Mouse (Mus musculus): ENCODE measurements around the gene Slc9a5.

The Slc9a5 gene

DNA sequence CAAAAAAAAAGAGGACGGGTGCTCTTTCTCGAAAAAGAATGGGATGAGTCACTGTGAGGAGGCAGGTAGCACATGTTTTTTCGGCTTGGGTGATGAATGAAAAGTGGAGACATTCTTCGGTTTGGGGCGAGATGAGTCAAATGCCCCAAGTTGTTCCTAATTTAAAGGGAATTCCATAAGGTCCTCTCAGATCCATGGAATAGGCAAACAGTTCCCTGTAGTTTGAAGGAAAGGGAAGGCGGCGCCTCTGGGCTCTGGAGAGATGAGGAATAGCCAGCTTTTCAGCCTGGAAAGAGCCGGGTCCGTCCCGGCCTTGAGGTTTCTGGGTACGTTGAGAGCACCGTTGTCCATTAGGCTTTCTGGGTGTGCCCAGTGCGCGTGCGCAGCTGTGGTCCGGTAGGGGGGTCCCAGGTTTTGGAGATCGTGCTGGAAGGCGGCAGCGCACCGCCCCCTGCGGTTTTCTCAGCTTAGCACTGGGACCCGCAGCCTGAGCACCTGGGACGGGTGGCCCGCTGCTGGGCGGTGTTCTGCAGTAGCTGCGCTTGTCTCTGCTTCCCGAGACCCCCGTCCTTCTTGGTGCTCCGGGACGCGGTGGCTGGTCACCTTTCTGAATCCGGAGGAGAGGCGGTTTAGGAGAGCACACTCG, at the start of gene Slc9a5:
Gene Slc9a5 (plus strand): TSS at position 394 of the 646 bp plus-strand sequence.
- DNase-seq (ENCODE audit: low spot score in 2 of 2) = peak; percentile 27 to 31

DNA sequence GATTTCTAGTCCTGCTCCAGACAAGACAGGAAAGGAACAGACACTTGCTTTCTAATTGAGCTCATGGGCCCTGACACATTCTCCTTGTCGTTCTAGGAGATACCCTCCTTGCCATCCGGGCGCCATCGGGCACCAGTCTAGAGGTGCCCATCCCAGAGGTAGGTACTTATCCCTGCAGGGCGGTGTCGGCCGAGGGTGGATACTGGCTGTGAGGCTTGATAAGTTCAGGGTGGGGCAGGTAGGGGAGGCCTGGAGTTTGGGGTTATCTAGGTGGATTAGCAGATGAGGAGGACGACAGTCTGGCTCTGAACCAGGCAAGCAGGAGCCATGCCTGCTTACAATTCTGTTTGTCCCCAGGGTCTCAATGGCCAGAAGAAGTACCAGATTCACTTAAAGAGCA, 48.7 kb upstream of the Slc9a5 start:
- peak; percentile 75 to 85 for DNase-seq (ENCODE audit: low spot score in 2 of 2)

- no peak for DNase-seq (ENCODE audit: low spot score in 2 of 2)
Observed at GRCm38 (mm10) chr8:105303396-105303795, 45.2 kb upstream of the Slc9a5 start.

DNA sequence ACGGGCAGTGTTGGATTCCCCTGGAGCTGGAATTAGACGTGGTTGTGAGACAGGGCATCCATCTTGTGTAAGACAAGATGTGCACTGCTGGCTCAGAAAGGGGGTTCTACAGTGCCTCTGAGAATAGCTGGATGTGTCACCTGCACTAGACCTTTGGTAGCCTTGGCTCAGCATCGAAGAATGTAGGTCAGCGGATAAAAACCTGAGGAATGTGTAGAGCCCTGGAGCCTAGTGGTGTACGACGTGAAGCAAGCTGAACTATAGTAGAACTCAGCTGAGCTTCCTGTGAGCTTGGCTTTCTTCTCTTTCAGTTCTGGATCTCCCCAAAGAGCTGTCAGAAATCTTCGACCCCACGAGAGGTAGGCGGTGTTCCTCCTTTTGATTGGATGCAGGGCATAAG, 44.8 kb upstream of the Slc9a5 start:
- no peak for DNase-seq (ENCODE audit: low spot score in 2 of 2)

DNA sequence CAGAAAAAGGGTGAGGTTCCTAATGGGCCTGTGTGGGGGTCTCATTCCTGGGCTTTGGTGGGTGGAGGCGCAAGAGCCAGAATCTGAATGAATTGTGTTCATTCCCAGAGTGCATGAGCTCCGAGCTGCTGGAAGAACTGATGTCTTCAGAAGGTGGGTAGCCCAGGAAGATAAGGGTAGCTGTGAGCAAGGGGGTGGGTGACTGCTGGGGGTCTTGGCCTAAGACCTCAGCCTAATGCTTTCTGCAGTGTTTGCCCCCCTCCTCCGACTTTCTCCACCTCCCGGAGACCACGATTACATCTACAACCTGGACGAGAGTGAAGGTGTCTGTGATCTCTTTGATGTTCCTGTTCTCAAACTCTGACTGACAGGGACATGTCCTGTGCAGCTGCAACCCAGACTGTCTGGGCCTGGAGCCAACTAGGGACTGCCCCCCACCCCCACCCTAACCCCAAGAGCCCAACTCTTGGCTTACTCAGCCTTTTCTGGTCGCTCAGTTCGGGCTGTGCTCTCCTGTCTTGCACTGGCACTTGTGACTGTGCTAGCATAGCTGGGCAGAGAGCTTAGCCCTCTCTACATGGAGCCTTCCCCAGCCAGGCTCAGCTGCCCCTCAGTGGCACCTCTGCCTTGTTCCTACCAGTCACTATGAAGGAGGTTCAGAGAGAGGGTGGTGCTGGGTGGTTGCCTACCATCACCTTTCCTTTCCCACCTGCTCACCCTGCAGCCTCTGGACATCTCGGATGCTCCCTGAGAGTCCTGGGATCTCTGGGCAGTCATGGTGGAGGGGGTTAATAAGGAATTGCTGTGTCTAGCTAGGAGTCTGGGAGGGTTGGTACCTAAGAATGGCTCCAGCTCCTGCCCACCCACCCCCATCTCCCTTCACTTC, 44.1 kb upstream of the Slc9a5 start:
- no peak for DNase-seq (ENCODE audit: low spot score in 2 of 2)

GRCm38 (mm10) chr8:105305211-105306145, 43.2 kb upstream of the Slc9a5 start, which contains the start of gene Elmo3:
Gene Elmo3 (plus strand): TSS chr8:105305601.
- DNase-seq (ENCODE audit: low spot score in 2 of 2) = peak in 1 of 2 experiments; percentile 39

DNA sequence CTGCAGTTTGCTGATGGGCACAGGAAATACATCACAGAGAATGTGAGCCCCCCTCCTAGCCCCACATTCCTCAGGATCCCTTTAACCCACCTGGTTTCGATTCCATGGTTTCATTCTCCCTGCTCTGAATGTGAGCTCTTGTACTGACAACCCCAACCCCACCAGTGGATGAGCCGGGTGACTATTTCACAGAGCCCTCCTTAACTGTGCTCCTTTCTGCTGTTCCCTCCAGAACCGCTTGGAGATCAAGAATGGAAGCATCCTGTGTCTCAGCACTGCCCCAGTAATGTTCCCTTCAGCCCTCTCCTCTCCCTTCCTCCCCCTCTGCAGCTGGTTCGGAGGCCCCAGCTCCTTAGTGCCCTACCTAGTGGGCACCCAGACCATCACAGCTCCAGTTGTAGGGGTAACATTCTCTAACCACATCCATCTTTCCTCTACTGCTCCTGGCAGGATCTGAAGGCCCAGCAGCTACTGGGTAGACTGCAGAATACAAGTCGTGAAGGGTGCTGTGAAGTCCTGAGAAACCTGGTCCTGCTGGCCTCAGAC, 42.4 kb upstream of the Slc9a5 start:
- DNase-seq (ENCODE audit: low spot score in 2 of 2) = no peak

- no peak for DNase-seq (ENCODE audit: low spot score in 2 of 2)
Observed at GRCm38 (mm10) chr8:105307670-105308069, 41.0 kb upstream of the Slc9a5 start.

DNA sequence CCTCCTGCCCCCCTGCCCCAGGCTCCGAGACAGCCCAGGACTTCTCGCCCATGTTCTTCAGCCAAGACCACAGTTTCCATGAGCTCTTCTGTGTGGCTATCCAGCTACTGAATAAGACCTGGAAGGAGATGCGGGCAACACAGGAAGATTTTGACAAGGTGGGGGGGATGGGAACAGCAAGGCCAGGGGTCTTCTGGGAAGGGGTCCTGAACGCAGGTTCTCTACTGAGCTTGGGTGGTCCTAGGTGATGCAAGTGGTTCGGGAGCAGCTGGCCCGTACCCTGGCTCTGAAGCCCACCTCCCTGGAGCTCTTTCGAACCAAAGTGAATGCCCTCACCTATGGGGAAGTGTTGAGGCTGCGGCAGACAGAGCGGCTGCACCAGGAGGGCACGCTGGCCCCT, 40.2 kb upstream of the Slc9a5 start:
- no peak for DNase-seq (ENCODE audit: low spot score in 2 of 2)

GRCm38 (mm10) chr8:105309142-105309847, 39.3 kb upstream of the Slc9a5 start:
- DNase-seq (ENCODE audit: low spot score in 2 of 2) = no peak

DNA sequence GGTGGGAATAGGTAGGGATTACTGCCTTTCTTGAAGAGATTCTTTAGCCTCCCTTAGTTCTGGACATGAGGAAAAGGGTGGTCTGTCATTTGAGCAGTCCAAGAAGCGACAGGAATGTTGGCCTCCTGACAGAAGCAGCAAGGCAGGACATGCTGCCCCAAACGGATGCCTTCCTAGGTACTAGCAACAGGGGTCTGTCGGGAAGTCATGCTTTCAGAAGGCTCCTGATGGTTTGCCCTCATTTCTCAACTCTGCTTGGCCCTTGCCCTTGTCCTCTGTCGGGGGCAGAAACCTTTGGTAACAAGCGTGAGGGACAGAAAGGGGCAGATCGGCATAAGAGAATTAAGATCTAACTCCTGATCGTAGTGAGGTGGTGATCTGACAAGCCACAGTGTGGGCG, 38.5 kb upstream of the Slc9a5 start:
- DNase-seq (ENCODE audit: low spot score in 2 of 2) = no peak

DNA sequence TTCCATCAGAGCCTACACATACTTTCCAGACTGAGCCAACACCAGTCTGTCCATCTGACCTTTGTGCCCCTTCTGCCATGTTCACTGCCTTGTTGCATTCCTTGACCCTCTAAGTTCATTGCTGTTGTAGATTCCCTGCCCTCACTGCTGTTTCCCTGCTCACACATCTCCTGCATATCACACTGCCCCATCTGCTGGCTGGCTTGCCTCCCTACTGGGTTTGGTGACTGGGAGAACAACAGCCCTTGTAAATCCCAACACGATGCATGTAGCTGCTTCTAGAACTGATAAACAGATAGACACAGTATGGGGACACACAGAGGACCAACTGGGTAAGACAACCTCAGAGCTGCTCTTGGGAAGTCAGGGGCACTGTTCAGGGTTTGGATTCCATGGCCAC, 36.9 kb upstream of the Slc9a5 start:
- no peak for DNase-seq (ENCODE audit: low spot score in 2 of 2)

GRCm38 (mm10) chr8:105312891-105313481, 35.7 kb upstream of the Slc9a5 start:
- DNase-seq (ENCODE audit: low spot score in 2 of 2) = no peak

DNA sequence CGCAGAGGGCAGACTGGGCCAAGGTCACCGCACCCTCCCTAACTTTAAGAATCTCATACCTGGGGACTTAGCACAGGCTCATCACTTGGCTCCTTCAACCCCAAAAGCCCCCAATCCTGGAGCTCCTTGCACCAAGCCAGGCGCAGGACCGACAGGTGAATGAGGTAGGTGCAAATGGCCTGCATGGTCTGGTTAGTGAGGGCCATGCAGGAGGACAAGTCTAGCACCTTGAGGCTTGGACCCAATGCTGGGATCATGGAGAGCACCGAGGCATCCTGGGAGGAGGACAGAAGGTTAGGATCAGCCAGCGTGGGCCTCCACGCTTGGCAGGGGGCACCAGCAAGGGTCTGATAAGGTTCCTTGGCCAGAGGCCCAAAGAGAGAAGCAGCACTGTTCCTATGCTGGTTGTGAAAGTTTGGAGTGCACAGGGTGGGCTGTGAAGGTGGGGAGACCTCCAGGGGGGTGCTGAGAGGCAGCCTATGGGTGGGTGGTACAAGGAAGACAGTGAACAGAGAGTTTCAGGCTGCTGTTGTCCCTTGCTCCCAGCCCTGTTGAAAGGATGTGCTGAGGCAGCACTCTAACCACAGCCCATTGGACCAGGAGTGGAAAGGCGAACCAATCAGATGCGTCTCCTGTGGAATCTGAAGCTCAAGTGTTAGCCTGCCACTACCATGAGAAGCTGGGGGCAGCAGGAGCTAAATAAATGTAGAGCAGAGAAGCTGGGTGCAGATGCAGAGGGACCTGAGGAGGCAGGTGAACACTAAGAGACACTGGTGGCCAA, 34.8 kb upstream of the Slc9a5 start:
- DNase-seq (ENCODE audit: low spot score in 2 of 2) = no peak

DNA sequence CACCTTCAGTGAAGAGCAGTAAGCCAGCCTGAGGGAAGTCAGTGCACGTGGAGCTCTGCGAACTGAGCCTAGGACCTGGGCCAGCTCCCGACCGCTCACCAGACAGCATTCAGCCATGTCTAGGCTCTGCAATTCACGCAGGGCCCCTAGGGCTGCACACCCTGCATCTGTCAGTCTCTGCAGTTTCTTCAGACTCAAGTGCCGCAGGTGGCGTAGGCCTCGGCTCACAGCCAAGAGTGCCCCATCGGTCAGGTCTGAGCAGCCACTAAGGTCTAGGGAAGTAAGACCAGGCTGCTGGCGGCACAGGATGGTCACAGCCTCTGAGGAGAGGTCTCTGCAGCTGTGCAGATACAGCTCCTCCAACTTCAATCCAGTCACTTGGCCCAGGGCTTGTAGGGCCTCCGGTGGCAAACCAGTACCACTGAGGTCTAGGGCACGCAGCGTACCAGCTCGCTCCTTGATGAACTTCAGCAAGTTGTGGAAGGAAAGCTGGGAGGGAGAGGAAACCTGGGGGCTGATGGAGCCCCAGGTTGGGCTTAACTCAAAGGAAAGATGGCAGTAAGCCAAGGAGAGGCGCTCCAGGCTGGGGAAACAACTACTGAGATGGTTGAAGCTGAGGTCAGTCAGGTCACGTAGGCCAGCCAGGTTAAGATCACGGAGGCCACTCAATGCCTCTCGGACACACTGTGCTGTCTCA, 33.4 kb upstream of the Slc9a5 start:
- no peak for DNase-seq (ENCODE audit: low spot score in 2 of 2)

GRCm38 (mm10) chr8:105317941-105318340, 30.7 kb upstream of the Slc9a5 start:
- DNase-seq (ENCODE audit: low spot score in 2 of 2) = no peak

GRCm38 (mm10) chr8:105318662-105319190, 29.9 kb upstream of the Slc9a5 start:
- no peak for DNase-seq (ENCODE audit: low spot score in 2 of 2)

DNA sequence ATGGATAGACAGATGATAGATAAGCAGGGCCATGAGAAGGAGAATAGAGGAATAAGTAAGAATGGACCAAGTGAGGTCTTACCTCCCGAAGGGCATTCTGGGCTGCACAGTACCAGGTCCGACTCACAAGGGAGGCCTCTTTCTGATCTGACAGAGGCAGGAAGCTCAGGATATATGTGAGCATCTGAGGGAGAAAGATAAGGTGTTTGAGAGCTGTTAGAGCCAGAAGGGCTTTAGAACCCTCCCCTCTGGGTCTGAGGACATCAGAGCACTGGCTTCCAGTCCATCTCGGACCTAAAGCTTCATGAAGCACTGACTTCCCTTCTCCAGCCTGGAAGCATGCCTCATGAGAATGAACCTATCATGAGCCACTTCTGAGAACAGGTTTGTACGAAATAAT, 25.5 kb upstream of the Slc9a5 start:
- DNase-seq (ENCODE audit: low spot score in 2 of 2) = peak; percentile 25 to 58

DNA sequence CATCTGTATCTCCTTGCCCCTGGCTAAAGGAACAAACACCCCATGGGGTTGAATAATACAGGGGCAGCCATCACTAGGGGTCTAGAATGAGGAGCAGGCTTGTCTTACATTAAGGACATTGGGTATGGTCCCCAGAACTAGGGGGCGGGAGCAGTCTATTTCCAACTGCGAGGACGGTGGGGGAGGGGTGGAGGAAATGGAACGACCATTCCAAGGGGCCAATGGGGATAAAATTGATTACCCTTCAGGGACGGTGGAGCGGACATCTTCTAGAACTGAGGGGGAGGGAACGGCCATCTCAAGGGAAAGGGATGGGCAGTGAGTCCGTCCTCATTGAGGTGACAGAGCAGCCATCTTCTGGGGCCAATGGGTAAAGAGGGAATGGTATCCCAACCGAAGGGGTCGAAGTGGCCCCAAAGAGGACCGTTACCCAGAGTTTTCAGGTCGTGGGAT, 23.0 kb upstream of the Slc9a5 start:
- no peak for DNase-seq (ENCODE audit: low spot score in 2 of 2)

Data from spleen, postnatal 36 days (tissue).